13 mouse cellular contexts compared by ENCODE assay signal in the genomic region with DNA sequence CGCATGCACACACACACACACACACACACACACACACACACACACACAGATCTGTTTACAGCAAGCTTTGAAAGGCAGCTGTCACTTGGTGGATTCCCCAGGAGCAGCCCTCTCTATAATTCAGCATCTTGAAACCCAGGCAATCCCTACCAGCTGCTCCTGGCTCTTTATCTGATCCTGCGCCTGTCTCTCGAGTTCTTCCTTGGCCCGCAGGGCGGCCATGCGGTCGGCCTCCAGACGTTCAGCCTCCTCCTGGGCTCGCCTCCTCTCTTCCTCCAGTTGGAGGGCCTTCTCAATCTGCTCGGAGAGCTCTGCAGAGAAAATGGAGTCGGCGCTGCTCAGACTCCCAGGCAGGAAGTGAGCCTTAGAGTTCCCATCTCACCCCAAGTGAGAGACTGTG. TPM values are rescaled to one million over a fixed set of nuclear protein-coding genes. Genes with fewer than 3 reads are reported as not detected.
DNase-seq lines count a peak whose midpoint lies in the region; ATAC-seq and TF ChIP-seq lines count a peak whose summit lies in the region.
"Had no signal": no experiment of that assay in that cellular context is flagged by ENCODE, and none has a peak within 500 bp of the region (broad histone marks: within the 10 kb centered on the region; RNA-seq: fewer than 3 reads in every experiment).

No protein-coding gene starts in this region.

- no peak for ATAC-seq in heart, embryonic 12.5 days (ENCODE audit: insufficient number of reproducible peaks, low FRiP score)
- ATAC-seq in midbrain, embryonic 15.5 days (replicated peaks), result no peak
- 0 out of 2 replicates have a peak, but pooled peaks have one; percentile 8 for ATAC-seq in forebrain, embryonic 16.5 days

- peak overlapping the region; percentile 20; the same call in 1 of the 2 replicates for H3K27ac ChIP-seq in heart, embryonic 12.5 days (ENCODE audit: poor library complexity, severe bottlenecking)
- H3K27ac ChIP-seq in midbrain, embryonic 10.5 days (replicated peaks), result peak overlapping the region; percentile 77
- H3K27ac ChIP-seq in midbrain, embryonic 15.5 days, result no peak overlapping the region
- H3K27ac ChIP-seq in bone marrow, adult 2 months (ENCODE audit: control insufficient read depth, insufficient read depth, low read depth, low read length, poor library complexity), result peak overlapping the region; percentile 68
- H3K27ac ChIP-seq in forebrain, embryonic 16.5 days (ENCODE audit: low read length), result peak overlapping the region; percentile 34; the same call in 1 of the 2 replicates
- H3K27ac ChIP-seq: gastrocnemius, adult 2 months; liver, embryonic 13.5 days had no signal

- no peak overlapping the region for H3K9ac ChIP-seq in heart, embryonic 12.5 days
- no peak overlapping the region for H3K9ac ChIP-seq in midbrain, embryonic 15.5 days
- no peak overlapping the region for H3K9ac ChIP-seq in forebrain, embryonic 16.5 days (replicated peaks; ENCODE audit: low read depth, low read length)
- H3K9ac ChIP-seq: embryonic facial prominence, embryonic 15.5 days; liver, embryonic 13.5 days had no signal

- no peak overlapping the region for H3K4me3 ChIP-seq in heart, embryonic 12.5 days
- H3K4me3 ChIP-seq in midbrain, embryonic 10.5 days, result no peak overlapping the region
- H3K4me3 ChIP-seq in midbrain, embryonic 15.5 days, result no peak overlapping the region
- no peak overlapping the region for H3K4me3 ChIP-seq in bone marrow, adult 2 months (replicated peaks; ENCODE audit: control insufficient read depth, low read depth, low read length)
- no peak overlapping the region for H3K4me3 ChIP-seq in forebrain, embryonic 16.5 days (replicated peaks; ENCODE audit: low read length)
- H3K4me3 ChIP-seq: embryonic facial prominence, embryonic 15.5 days; gastrocnemius, adult 2 months; liver, embryonic 13.5 days had no signal

- WGBS in heart, embryonic 12.5 days, result 76% methylated on average over 12 of the region's 12 CpGs
- WGBS in midbrain, embryonic 10.5 days, result 91% methylated on average over 12 of the region's 12 CpGs
- 74% methylated on average over 12 of the region's 12 CpGs for WGBS in midbrain, embryonic 15.5 days
- WGBS in bone marrow, adult 2 months, result 87% methylated on average over 12 of the region's 12 CpGs
- WGBS in forebrain, embryonic 16.5 days, result 73% methylated on average over 12 of the region's 12 CpGs

- no peaks in the 10 kb centered on the region for H3K27me3 ChIP-seq in heart, embryonic 12.5 days (replicated peaks)
- no peaks in the 10 kb centered on the region; the same call in 1 of the 2 replicates for H3K27me3 ChIP-seq in midbrain, embryonic 10.5 days (ENCODE audit: low read depth, poor library complexity, severe bottlenecking)
- no peaks in the 10 kb centered on the region for H3K27me3 ChIP-seq in midbrain, embryonic 15.5 days (replicated peaks)
- H3K27me3 ChIP-seq in forebrain, embryonic 16.5 days (replicated peaks; ENCODE audit: control insufficient read depth, insufficient read depth, low read length), result no peaks in the 10 kb centered on the region
- H3K27me3 ChIP-seq: embryonic facial prominence, embryonic 15.5 days; liver, embryonic 13.5 days had no signal

- peaks cover 67% of the 10 kb centered on the region for H3K36me3 ChIP-seq in heart, embryonic 12.5 days
- H3K36me3 ChIP-seq in midbrain, embryonic 10.5 days, result peaks cover 55% of the 10 kb centered on the region
- H3K36me3 ChIP-seq in midbrain, embryonic 15.5 days (replicated peaks), result no peaks in the 10 kb centered on the region
- H3K36me3 ChIP-seq in forebrain, embryonic 16.5 days (ENCODE audit: control insufficient read depth, insufficient read depth), result peaks cover 6% of the 10 kb centered on the region

- H3K4me1 ChIP-seq in heart, embryonic 12.5 days (replicated peaks), result peaks cover 38% of the 10 kb centered on the region
- H3K4me1 ChIP-seq in midbrain, embryonic 10.5 days, result peaks cover 75% of the 10 kb centered on the region
- H3K4me1 ChIP-seq in midbrain, embryonic 15.5 days, result peaks cover 28% of the 10 kb centered on the region
- H3K4me1 ChIP-seq in bone marrow, adult 2 months (ENCODE audit: control insufficient read depth, insufficient read depth, low read length), result peaks cover 15% of the 10 kb centered on the region
- peaks cover 28% of the 10 kb centered on the region for H3K4me1 ChIP-seq in forebrain, embryonic 16.5 days (replicated peaks; ENCODE audit: control insufficient read depth, insufficient read depth, low read length)

- TF ChIP-seq CTCF in bone marrow, adult 2 months (IDR thresholded peaks at IDR 0.05; ENCODE audit: control insufficient read depth, insufficient read depth, low read length), result no peak

- H3K9me3 ChIP-seq in heart, embryonic 12.5 days (replicated peaks), result no peaks in the 10 kb centered on the region; the same call in 1 of the 2 replicates
- no peaks in the 10 kb centered on the region for H3K9me3 ChIP-seq in midbrain, embryonic 10.5 days (replicated peaks)
- no peaks in the 10 kb centered on the region for H3K9me3 ChIP-seq in midbrain, embryonic 15.5 days
- no peaks in the 10 kb centered on the region for H3K9me3 ChIP-seq in forebrain, embryonic 16.5 days (ENCODE audit: control insufficient read depth, low read length)
- H3K9me3 ChIP-seq: embryonic facial prominence, embryonic 15.5 days; liver, embryonic 13.5 days had no signal

- no peak for DNase-seq in heart, adult 18-20 months
- no peak for DNase-seq in midbrain, embryonic 10.5 days (ENCODE audit: low spot score)
- DNase-seq in kidney, postnatal 25 days, result no peak
- DNase-seq in adrenal gland, adult 8-10 months, result no peak
- DNase-seq: adrenal gland, postnatal 36 days; cerebellum, adult 8-10 months; gastrocnemius, adult 2 months; liver, embryonic 13.5 days had no signal

- TF ChIP-seq POLR2A in bone marrow, adult 2 months (IDR thresholded peaks at IDR 0.05; ENCODE audit: borderline replicate concordance, control insufficient read depth, low read depth, low read length), result no peak

- no peak overlapping the region for H3K4me2 ChIP-seq in heart, embryonic 12.5 days
- no peak overlapping the region for H3K4me2 ChIP-seq in midbrain, embryonic 15.5 days
- H3K4me2 ChIP-seq in forebrain, embryonic 16.5 days (ENCODE audit: low read length), result no peak overlapping the region
- H3K4me2 ChIP-seq: embryonic facial prominence, embryonic 15.5 days; liver, embryonic 13.5 days had no signal

RNA-seq across cellular contexts. Expression of a gene that starts 41.3 kb away (rescaled TPM):
- 119 and 124 TPM in 2 replicates for polyA plus RNA-seq in heart, embryonic 12.5 days (2016; fragmentation: Nextera tagmentation; extraction: Ambion mirVana)
- 10 to 100 TPM; 32.5 to 36.9 TPM for total RNA-seq in heart, adult 18-20 months (2021)
- 54.9 and 56.7 TPM in 2 replicates for polyA plus RNA-seq in midbrain, embryonic 10.5 days (2016; fragmentation: Nextera tagmentation; extraction: Ambion mirVana)
- 32.5 and 39.6 TPM in 2 replicates for polyA plus RNA-seq in midbrain, embryonic 15.5 days (2015; fragmentation: Nextera tagmentation; extraction: Ambion mirVana)
- 71.7 and 82.0 TPM in 2 replicates for polyA plus RNA-seq in bone marrow, adult 2 months (2011; ENCODE audit: insufficient read depth, insufficient read length, low replicate concordance, missing spikeins)
- polyA plus RNA-seq in forebrain, embryonic 16.5 days (2015; fragmentation: Nextera tagmentation; extraction: Ambion mirVana), result 100 and 127 TPM in 2 replicates
- 10 to 100 TPM; 18.8 to 34.8 (median 23.9) TPM for total RNA-seq in adrenal gland, adult 8-10 months (2022)
